Mouse (Mus musculus) midbrain, postnatal 0 days (tissue): ENCODE measurements around the gene Ifnlr1. TPM values are rescaled to one million over a fixed set of nuclear protein-coding genes. Genes with fewer than 3 reads are reported as not detected.

Experiments
- ATAC-seq: fragments of 200-750 bp; cut with Nextera tagmentation; 2 replicates; pipeline ENCODE4 v1.8.0; 2017; ENCODE audit warnings: moderate number of reproducible peaks, mild to moderate bottlenecking, moderate TSS enrichment, moderate library complexity; ENCODE audit not compliant: low FRiP score
- DNase-seq: peaks from one replicate; pipeline ENCODE4 v3.0.0-alpha.2; 2015; ENCODE audit warnings: low spot score
- H3K27ac ChIP-seq: fragments of 300-500 bp; sonication (generic); 2 replicates; pipeline ENCODE4 v1.5.1; 2014; ENCODE audit warnings: low read depth, mild to moderate bottlenecking, low read length, mixed read lengths
- H3K27me3 ChIP-seq: fragments of 300-500 bp; sonication (generic); 2 replicates; pipeline ENCODE4 v1.6.1; 2014; ENCODE audit warnings: low read length, control low read depth, mixed read lengths; ENCODE audit not compliant: insufficient read depth
- H3K36me3 ChIP-seq: fragments of 300-500 bp; sonication (generic); 2 replicates; pipeline ENCODE4 v1.6.1; 2014; ENCODE audit warnings: low read length, control low read depth, mixed read lengths; ENCODE audit not compliant: insufficient read depth
- H3K4me1 ChIP-seq: fragments of 300-500 bp; sonication (generic); 2 replicates; pipeline ENCODE4 v1.6.1; 2014; ENCODE audit warnings: mild to moderate bottlenecking, control low read depth, antibody characterized with exemption, low read length, mixed read lengths; ENCODE audit not compliant: insufficient read depth
- H3K4me2 ChIP-seq: fragments of 300-500 bp; sonication (generic); 2 replicates; pipeline ENCODE4 v1.6.1; 2014; ENCODE audit warnings: low read depth, mild to moderate bottlenecking, low read length, mixed read lengths; ENCODE audit not compliant: poor library complexity, severe bottlenecking
- H3K4me3 ChIP-seq: fragments of 300-500 bp; sonication (generic); 2 replicates; pipeline ENCODE4 v1.5.1; 2014; ENCODE audit warnings: low read depth, mild to moderate bottlenecking, low read length, moderate library complexity
- H3K9ac ChIP-seq: fragments of 300-500 bp; sonication (generic); replicated peaks from 2 replicates; pipeline ENCODE4 v1.6.1; 2014; ENCODE audit warnings: mild to moderate bottlenecking, low read length, moderate library complexity, mixed read lengths; ENCODE audit not compliant: poor library complexity, severe bottlenecking
- H3K9me3 ChIP-seq: fragments of 300-500 bp; sonication (generic); 2 replicates; pipeline ENCODE4 v1.6.1; 2016; ENCODE audit warnings: low read length, control low read depth
- CTCF ChIP-seq: IDR thresholded peaks from 2 replicates; pipeline ENCODE4 v1.5.1; 2016; ENCODE audit warnings: antibody characterized with exemption, mild to moderate bottlenecking
- WGBS: fragments of 180-500 bp; shearing (Covaris S2); extraction: QIAGEN DNeasy Blood & Tissue Kit; methylation state at CpG from one replicate; pipeline ENCODE4 v1.1.7; 2014; 5-methylcytosine and 5-hydroxymethylcytosine counted together
- polyA plus RNA-seq: library from polyadenylated mRNA; unstranded; fragments of >200 nt; fragmentation: Nextera tagmentation; extraction: Ambion mirVana; gene quantifications from 2 replicates; pipeline ENCODE4 v1.2.1, GENCODE M21; 2015
- total RNA-seq: library from RNA; depleted of rRNA; stranded (reverse); fragments of >200 nt; gene quantifications from 2 replicates; pipeline ENCODE4 v1.2.3, GENCODE M21; 2014; rRNA removed

Ifnlr1 gene
- total and polyA plus RNA-seq, 2 experiments from 2014 or later, result 0.10 to 0.22 TPM

DNA sequence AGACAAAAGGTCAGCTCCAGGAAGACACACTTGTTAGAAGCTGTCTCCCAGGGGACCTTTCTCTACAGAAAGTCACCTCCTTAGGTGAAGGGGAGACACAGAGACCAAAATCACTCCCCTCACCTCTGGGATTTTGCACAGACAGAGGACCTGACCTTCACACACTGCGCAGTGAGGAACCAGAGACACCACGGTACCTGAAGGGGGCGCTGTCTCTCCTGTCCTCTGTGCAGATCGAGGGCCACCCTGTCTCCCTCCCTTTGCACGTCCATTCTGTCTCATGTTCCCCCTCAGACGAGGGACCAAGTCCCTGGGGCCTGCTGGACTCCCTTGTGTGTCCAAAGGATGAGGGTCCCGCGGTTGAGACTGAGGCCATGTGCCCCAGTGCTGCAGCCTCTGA, 64.8 kb downstream of the Ifnlr1 start:
- Histone ChIP-seq H3K4me1 (no peaks in the 10 kb centered on the region), H3K9me3 (peaks cover 5% of the 10 kb centered on the region; the same call in 1 of the 2 replicates), H3K36me3 (no peaks in the 10 kb centered on the region), H3K27ac (no peak overlapping the region), H3K9ac (no peak overlapping the region), H3K4me3 (no peak overlapping the region), H3K27me3 (no peaks in the 10 kb centered on the region), H3K4me2 (no peak overlapping the region)
- TF ChIP-seq CTCF, result peak; percentile 8; the same call in 1 of the 2 replicates
- ATAC-seq, result no peak
- DNase-seq, result no peak
- 87% methylated on average over 8 of the region's 8 CpGs for WGBS

DNA sequence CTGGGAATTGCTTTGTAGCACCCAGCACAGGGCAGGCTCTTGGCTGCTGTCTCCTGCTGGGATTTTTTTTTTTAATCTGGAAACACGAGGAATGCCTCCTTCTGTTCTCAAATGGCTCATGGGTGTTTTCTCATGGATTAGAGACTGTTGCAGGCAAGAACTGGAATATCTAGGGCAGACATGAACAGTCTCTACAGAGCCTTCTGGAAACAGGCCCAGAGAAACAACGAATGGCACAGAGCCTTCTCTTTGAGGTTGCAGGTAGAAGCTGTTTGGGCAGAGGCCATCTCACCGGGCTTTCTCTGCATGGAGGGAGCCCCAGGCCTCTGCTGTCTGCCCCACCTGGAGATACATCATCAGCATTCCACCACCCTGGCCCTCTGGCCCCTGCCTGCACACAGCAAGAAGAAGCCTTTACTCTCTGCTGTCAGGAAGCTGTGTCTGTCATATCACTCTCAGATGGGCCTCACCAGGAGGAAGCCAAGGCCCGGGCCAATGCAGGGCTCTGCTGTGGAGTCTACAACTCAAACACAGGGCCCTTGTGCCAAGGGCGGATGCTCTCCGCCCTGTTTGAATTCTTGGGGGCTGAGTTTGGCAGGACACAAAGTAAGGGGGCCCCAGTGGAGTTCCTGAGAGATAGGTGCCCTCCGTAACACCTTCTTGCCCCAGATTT, 66.2 kb downstream of the Ifnlr1 start:
- DNase-seq, result no peak
- no peaks in the 10 kb centered on the region for H3K4me1 ChIP-seq
- H3K4me3 ChIP-seq, result no peak overlapping the region
- H3K9ac ChIP-seq, result no peak overlapping the region
- TF ChIP-seq CTCF, result no peak
- H3K4me2 ChIP-seq, result no peak overlapping the region
- WGBS, result 82% methylated on average over 7 of the region's 7 CpGs
- no peaks in the 10 kb centered on the region for H3K27me3 ChIP-seq
- no peak overlapping the region for H3K27ac ChIP-seq
- peaks cover 5% of the 10 kb centered on the region; the same call in 1 of the 2 replicates for H3K9me3 ChIP-seq
- H3K36me3 ChIP-seq, result no peaks in the 10 kb centered on the region
- no peak for ATAC-seq

- ATAC-seq (no peak), DNase-seq (no peak)
- H3K27ac ChIP-seq, result no peak overlapping the region
- H3K4me2 ChIP-seq, result no peak overlapping the region
- H3K9ac ChIP-seq, result no peak overlapping the region
- H3K4me3 ChIP-seq, result no peak overlapping the region
- H3K36me3 ChIP-seq, result no peaks in the 10 kb centered on the region
- no peaks in the 10 kb centered on the region for H3K4me1 ChIP-seq
- H3K9me3 ChIP-seq, result peaks cover 5% of the 10 kb centered on the region; the same call in 1 of the 2 replicates
- WGBS, result 92% methylated on average over 8 of the region's 8 CpGs
- no peaks in the 10 kb centered on the region for H3K27me3 ChIP-seq
- TF ChIP-seq CTCF, result no peak
These were observed 66.7 kb downstream of the Ifnlr1 start for GRCm38 (mm10) chr4:135752779-135753164.

Other genes starting within 250 kb of the Ifnlr1 start
- 0.55 TPM in 1 of 2 replicates, not detected in the other for gene Stpg1, start 191.5 kb upstream of the Ifnlr1 start, total RNA-seq
- gene Stpg1, start 191.5 kb upstream of the Ifnlr1 start, polyA plus RNA-seq, result 0.28 and 0.40 TPM in 2 replicates
- gene Nipal3, start 191.2 kb upstream of the Ifnlr1 start, total RNA-seq, result 89.3 and 132 TPM in 2 replicates
- 6.5 and 10.9 TPM in 2 replicates for gene Nipal3, start 191.2 kb upstream of the Ifnlr1 start, polyA plus RNA-seq
- gene Grhl3, start 112.7 kb upstream of the Ifnlr1 start, total RNA-seq, result 1.6 and 2.7 TPM in 2 replicates
- gene Grhl3, start 112.7 kb upstream of the Ifnlr1 start, polyA plus RNA-seq, result 1.5 and 1.7 TPM in 2 replicates
- gene Il22ra1, start 41.9 kb downstream of the Ifnlr1 start, total RNA-seq, result 0.11 TPM in 1 of 2 replicates, not detected in the other
- not detected in 2 replicates for gene Il22ra1, start 41.9 kb downstream of the Ifnlr1 start, polyA plus RNA-seq
- gene Myom3, start 73.4 kb downstream of the Ifnlr1 start, total RNA-seq, result 0.60 and 0.99 TPM in 2 replicates
- gene Myom3, start 73.4 kb downstream of the Ifnlr1 start, polyA plus RNA-seq, result 1.4 and 1.6 TPM in 2 replicates
- 66.6 and 92.7 TPM in 2 replicates for gene Srsf10, start 169.5 kb downstream of the Ifnlr1 start, total RNA-seq
- gene Srsf10, start 169.5 kb downstream of the Ifnlr1 start, polyA plus RNA-seq, result 134 and 155 TPM in 2 replicates
- 52.6 and 64.4 TPM in 2 replicates for gene Pnrc2, start 187.6 kb downstream of the Ifnlr1 start, total RNA-seq
- 67.6 and 72.6 TPM in 2 replicates for gene Pnrc2, start 187.6 kb downstream of the Ifnlr1 start, polyA plus RNA-seq
- 0.19 and 0.55 TPM in 2 replicates for gene Cnr2, start 209.1 kb downstream of the Ifnlr1 start, total RNA-seq
- 0.04 and 0.17 TPM in 2 replicates for gene Cnr2, start 209.1 kb downstream of the Ifnlr1 start, polyA plus RNA-seq
- 37.8 and 38.8 TPM in 2 replicates for gene Fuca1, start 234.4 kb downstream of the Ifnlr1 start, total RNA-seq
- gene Fuca1, start 234.4 kb downstream of the Ifnlr1 start, polyA plus RNA-seq, result 92.7 and 93.7 TPM in 2 replicates